ENCODE assay signal across 8 mouse cellular contexts in the genomic region with DNA sequence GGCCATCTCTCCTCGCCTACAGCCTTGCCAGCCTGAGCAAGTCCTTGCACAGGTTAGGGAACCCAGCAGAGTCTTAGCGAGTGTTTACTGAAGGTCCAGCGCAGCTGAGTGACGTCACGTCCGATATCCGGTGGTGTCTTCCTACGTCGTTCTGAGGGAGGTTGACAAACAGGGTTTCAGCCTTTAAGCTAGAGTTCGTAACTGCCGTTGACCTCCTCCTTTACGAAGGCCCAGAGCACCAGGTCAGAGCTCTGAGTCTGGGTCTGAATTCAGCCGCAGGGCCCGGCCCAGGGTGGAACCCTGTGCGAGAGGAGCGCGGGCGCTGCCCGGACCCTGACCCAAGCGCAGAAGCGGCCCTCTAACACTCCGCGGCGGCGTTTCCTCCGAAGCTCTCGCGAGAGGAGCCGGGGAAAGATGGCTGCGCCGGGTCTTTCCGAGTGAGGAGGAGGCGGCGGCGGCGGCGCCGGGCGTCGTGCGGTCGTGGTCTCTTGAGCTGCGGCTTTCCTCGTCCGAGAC. TPM values are rescaled to one million over a fixed set of nuclear protein-coding genes. Genes with fewer than 3 reads are reported as not detected.
DNase-seq lines count a peak whose midpoint lies in the region; ATAC-seq and TF ChIP-seq lines count a peak whose summit lies in the region.

A gene (plus strand): TSS at position 397 of the 516 bp plus-strand sequence.

- TF ChIP-seq EP300 in CH12.LX (IDR thresholded peaks at IDR 0.05; ENCODE audit: low read length): no peak

- in situ Hi-C loops in CH12.LX (cut with MboI; ENCODE audit: low pct_ligation_motif_present, low pct_unique_long_range_greater_than_20kb, low sequenced_read_pairs): loop anchor here (25.0 kb wide), 1 partner anchor 315 kb away; no protein-coding TSS in a partner anchor

- WGBS in forebrain, embryonic 11.5 days: 0% methylated on average over 31 of the region's 45 CpGs
- 0% methylated on average over 45 of the region's 45 CpGs for WGBS in heart, embryonic 16.5 days
- WGBS in liver, embryonic 15.5 days (ENCODE audit: insufficient replicate concordance): 0% methylated on average over 45 of the region's 45 CpGs
- WGBS in neural tube, embryonic 12.5 days: under 1% methylated on average over 45 of the region's 45 CpGs

- no peaks in the 10 kb centered on the region for H3K9me3 ChIP-seq in CH12.LX (replicated peaks; ENCODE audit: low read length)
- no peaks in the 10 kb centered on the region for H3K9me3 ChIP-seq in forebrain, embryonic 11.5 days (ENCODE audit: control insufficient read depth, low read length)
- no peaks in the 10 kb centered on the region for H3K9me3 ChIP-seq in heart, embryonic 16.5 days (replicated peaks; ENCODE audit: control insufficient read depth, low read length)
- no peaks in the 10 kb centered on the region for H3K9me3 ChIP-seq in liver, embryonic 15.5 days (replicated peaks)
- H3K9me3 ChIP-seq in neural tube, embryonic 12.5 days: no peaks in the 10 kb centered on the region

- DNase-seq in CH12.LX (ENCODE audit: extremely low read depth): peak; percentile 98
- peak; percentile 87 for DNase-seq in c-Kit-positive CD71-positive TER-119-negative erythroid progenitor cells, embryonic 14.5 days (ENCODE audit: low read depth)
- DNase-seq in forebrain, embryonic 11.5 days (ENCODE audit: low spot score): peak; percentile 95
- DNase-seq in kidney, postnatal 36 days: peak; percentile 94 to 95
- DNase-seq in telencephalon, adult 2 months (ENCODE audit: low read depth, low spot score): peak; percentile 97

- H3K36me3 ChIP-seq in CH12.LX (replicated peaks in 1 of 2; ENCODE audit: control insufficient read depth in 1 of 2, insufficient read depth in 1 of 2, low read length in 1 of 2): peaks cover 0 to 15% of the 10 kb centered on the region in 2 experiments
- H3K36me3 ChIP-seq in forebrain, embryonic 11.5 days (ENCODE audit: control insufficient read depth, insufficient read depth, low read length): no peaks in the 10 kb centered on the region
- no peaks in the 10 kb centered on the region; the same call in 1 of the 2 replicates for H3K36me3 ChIP-seq in heart, embryonic 16.5 days (ENCODE audit: control insufficient read depth, insufficient read depth)
- peaks cover 6% of the 10 kb centered on the region; the same call in 1 of the 2 replicates for H3K36me3 ChIP-seq in liver, embryonic 15.5 days (replicated peaks)
- no peaks in the 10 kb centered on the region for H3K36me3 ChIP-seq in neural tube, embryonic 12.5 days

- H3K4me1 ChIP-seq in CH12.LX (ENCODE audit: control insufficient read depth in 1 of 2, insufficient read depth in 2 of 2): peaks cover 2 to 34% of the 10 kb centered on the region in 2 experiments; a peak in 3 of 4 replicates
- H3K4me1 ChIP-seq in forebrain, embryonic 11.5 days (replicated peaks; ENCODE audit: control insufficient read depth, insufficient read depth, low read length): no peaks in the 10 kb centered on the region
- H3K4me1 ChIP-seq in heart, embryonic 16.5 days (ENCODE audit: control insufficient read depth, insufficient read depth, low read length): peaks cover 6% of the 10 kb centered on the region
- H3K4me1 ChIP-seq in liver, embryonic 15.5 days (replicated peaks): peaks cover 22% of the 10 kb centered on the region
- H3K4me1 ChIP-seq in neural tube, embryonic 12.5 days: peaks cover 8% of the 10 kb centered on the region

- peaks cover 3% of the 10 kb centered on the region for H3K27me3 ChIP-seq in CH12.LX (replicated peaks)
- H3K27me3 ChIP-seq in forebrain, embryonic 11.5 days (ENCODE audit: control insufficient read depth, insufficient read depth, low read length): no peaks in the 10 kb centered on the region
- H3K27me3 ChIP-seq in heart, embryonic 16.5 days (ENCODE audit: control insufficient read depth, insufficient read depth, low read length): no peaks in the 10 kb centered on the region
- H3K27me3 ChIP-seq in liver, embryonic 15.5 days: 0 out of 2 replicates have a peak, but pooled peaks cover 3% of the 10 kb centered on the region
- no peaks in the 10 kb centered on the region for H3K27me3 ChIP-seq in neural tube, embryonic 12.5 days (replicated peaks)

- dilution Hi-C loops in CH12.LX (cut with MboI; ENCODE audit: extremely low pct_ligation_motif_present, extremely low pct_unique_long_range_greater_than_20kb, low sequenced_read_pairs): no loop called here

- peak; percentile 97 for ATAC-seq in forebrain, embryonic 11.5 days (replicated peaks; ENCODE audit: low FRiP score)
- ATAC-seq in heart, embryonic 16.5 days (replicated peaks; ENCODE audit: extremely low read depth, insufficient read depth, low FRiP score): peak; percentile 96
- peak; percentile 94 for ATAC-seq in liver, embryonic 15.5 days (ENCODE audit: insufficient read depth)
- peak; percentile 99 for ATAC-seq in neural tube, embryonic 12.5 days (ENCODE audit: low FRiP score, low read depth)

- H3K27ac ChIP-seq in CH12.LX (ENCODE audit: insufficient read depth, low read depth): peak within 1 kb of the TSS; percentile 80
- peak within 1 kb of the TSS; percentile 88 for H3K27ac ChIP-seq in forebrain, embryonic 11.5 days (ENCODE audit: low read depth, low read length)
- H3K27ac ChIP-seq in heart, embryonic 16.5 days (ENCODE audit: low read length): peak within 1 kb of the TSS; percentile 97
- H3K27ac ChIP-seq in liver, embryonic 15.5 days (replicated peaks): peak within 1 kb of the TSS; percentile 98
- H3K27ac ChIP-seq in neural tube, embryonic 12.5 days: peak within 1 kb of the TSS; percentile 89

- no peak for TF ChIP-seq CTCF in CH12.LX (conservative IDR thresholded peaks at IDR 0.05 in 1 of 2, IDR thresholded peaks at IDR 0.05 in 1 of 2; ENCODE audit: low read depth in 2 of 2, low read length in 2 of 2)

- peak within 1 kb of the TSS; percentile 83 for H3K4me2 ChIP-seq in CH12.LX (ENCODE audit: insufficient read depth, low read depth, poor library complexity, severe bottlenecking)
- peak within 1 kb of the TSS; percentile 89 for H3K4me2 ChIP-seq in forebrain, embryonic 11.5 days (ENCODE audit: low read depth, low read length, severe bottlenecking)
- peak within 1 kb of the TSS; percentile 99 for H3K4me2 ChIP-seq in heart, embryonic 16.5 days (ENCODE audit: low read depth, low read length)
- H3K4me2 ChIP-seq in liver, embryonic 15.5 days: peak within 1 kb of the TSS; percentile 80
- H3K4me2 ChIP-seq in neural tube, embryonic 12.5 days (replicated peaks): peak within 1 kb of the TSS; percentile 96

- H3K4me3 ChIP-seq in CH12.LX (replicated peaks in 1 of 3; ENCODE audit: low read depth in 2 of 3, low read length in 2 of 3, poor library complexity in 1 of 3): peak within 1 kb of the TSS; percentile 77 to 97 (median 82)
- H3K4me3 ChIP-seq in forebrain, embryonic 11.5 days (ENCODE audit: low read depth, low read length): peak within 1 kb of the TSS; percentile 93
- peak within 1 kb of the TSS; percentile 88 for H3K4me3 ChIP-seq in heart, embryonic 16.5 days (ENCODE audit: low read length)
- peak within 1 kb of the TSS; percentile 97 for H3K4me3 ChIP-seq in liver, embryonic 15.5 days (replicated peaks)
- H3K4me3 ChIP-seq in neural tube, embryonic 12.5 days: peak within 1 kb of the TSS; percentile 100

- H3K9ac ChIP-seq in CH12.LX (ENCODE audit: insufficient read depth, low read depth): peak within 1 kb of the TSS; percentile 85
- peak within 1 kb of the TSS; percentile 96 for H3K9ac ChIP-seq in forebrain, embryonic 11.5 days (ENCODE audit: low read length)
- peak within 1 kb of the TSS; percentile 81 for H3K9ac ChIP-seq in heart, embryonic 16.5 days (ENCODE audit: low read length)
- H3K9ac ChIP-seq in liver, embryonic 15.5 days: peak within 1 kb of the TSS; percentile 98
- H3K9ac ChIP-seq in neural tube, embryonic 12.5 days: peak within 1 kb of the TSS; percentile 96

- peak; percentile 96 for TF ChIP-seq POLR2A in CH12.LX (IDR thresholded peaks at IDR 0.05; ENCODE audit: low read depth, low read length)

- no peak for TF ChIP-seq RAD21 in CH12.LX (IDR thresholded peaks at IDR 0.05; ENCODE audit: low read depth, low read length)

- peaks cover 45% of the 10 kb centered on the region for H3K79me2 ChIP-seq in CH12.LX (replicated peaks; ENCODE audit: control insufficient read depth, extremely low read depth, insufficient read depth, poor library complexity, severe bottlenecking)

TF ChIP-seq in CH12.LX, 34 proteins besides CTCF, POLR2A, EP300 and RAD21 (continues in another document):
- TF ChIP-seq GABPA (IDR thresholded peaks at IDR 0.05; ENCODE audit: insufficient replicate concordance, low read depth, low read length) (peak; percentile 82), NELFE (IDR thresholded peaks at IDR 0.05; ENCODE audit: low read depth, low read length) (peak; percentile 87), NRF1 (IDR thresholded peaks at IDR 0.05; ENCODE audit: low read depth, low read length) (peak; percentile 68), SMC3 (IDR thresholded peaks at IDR 0.05; ENCODE audit: low read depth, low read length) (peak; percentile 22; the same call in 1 of the 2 replicates), USF2 (conservative IDR thresholded peaks at IDR 0.05; ENCODE audit: low read depth, low read length) (no peak), POLR2AphosphoS2 (IDR thresholded peaks at IDR 0.05; ENCODE audit: low read depth, low read length) (no peak; the same call in 1 of the 2 replicates), MXI1 (IDR thresholded peaks at IDR 0.05; ENCODE audit: low read depth, low read length) (peak; percentile 87), TBP (conservative IDR thresholded peaks at IDR 0.05; ENCODE audit: low read depth, low read length) (peak; percentile 87), SIN3A (IDR thresholded peaks at IDR 0.05; ENCODE audit: low read length) (peak; percentile 87), PAX5 (IDR thresholded peaks at IDR 0.05; ENCODE audit: low read length) (no peak), ETS1 (conservative IDR thresholded peaks at IDR 0.05; ENCODE audit: low read depth, low read length) (peak; percentile 56), JUND (conservative IDR thresholded peaks at IDR 0.05; ENCODE audit: low read depth, low read length) (peak; percentile 87), TCF12 (IDR thresholded peaks at IDR 0.05; ENCODE audit: low read depth, low read length) (peak; percentile 99), IRF4 (IDR thresholded peaks at IDR 0.05; ENCODE audit: low read depth, low read length) (peak; percentile 89), ZNF384 (IDR thresholded peaks at IDR 0.05; ENCODE audit: low read depth, low read length) (peak; percentile 65), CHD1 (IDR thresholded peaks at IDR 0.05; ENCODE audit: low read depth, low read length) (peak; percentile 27; the same call in 1 of the 2 replicates)

RNA-seq across cellular contexts. Expression of the gene that starts here (rescaled TPM):
- total RNA-seq in CH12.LX (2012; rRNA removed) (18.9 and 28.7 TPM in 2 replicates), CH12.LX (2014; rRNA removed) (54.1 and 54.4 TPM in 2 replicates)
- polyA plus RNA-seq in CH12.LX (2012; ENCODE audit: insufficient read length, low read depth): 65.3 and 73.3 TPM in 2 replicates
- polyA plus RNA-seq in forebrain, embryonic 11.5 days (2014; fragmentation: Nextera tagmentation; extraction: Ambion mirVana): 26.3 and 28.5 TPM in 2 replicates
- polyA plus RNA-seq in heart, embryonic 16.5 days (2015; fragmentation: Nextera tagmentation; extraction: Ambion mirVana): 17.1 and 17.7 TPM in 2 replicates
- 10.2 and 12.2 TPM in 2 replicates for polyA plus RNA-seq in liver, embryonic 15.5 days (2015; fragmentation: Nextera tagmentation; extraction: Ambion mirVana)
- 26.7 and 29.8 TPM in 2 replicates for polyA plus RNA-seq in neural tube, embryonic 12.5 days (2016; fragmentation: Nextera tagmentation; extraction: Ambion mirVana)

Comparison
In these comparisons a context has a peak if more than half of its experiments do, and no peak if none do; other contexts are left out.
1. Peak in every context shown above with its lines: DNase-seq, ATAC-seq, H3K4me3 ChIP-seq and H3K27ac ChIP-seq.